Mouse (Mus musculus) left cerebral cortex, postnatal 36 days (tissue): Measurements from ENCODE around the gene Slc7a12. TPM values are rescaled to one million over a fixed set of nuclear protein-coding genes. Genes with fewer than 3 reads are reported as not detected.

Experiments
- DNase-seq, 2 experiments: peaks; one replicate each; pipeline ENCODE4 v3.0.0; 2021 to 2022; ENCODE audit warnings: low spot score in 2 of 2, mixed read lengths in 1 of 2
- intact Hi-C: fragments of 180-260 bp; cut with DNase I; formaldehyde crosslinking; loops from one replicate; pipeline ENCODE4 v1.15.1; 2025
- total RNA-seq, 2 experiments: library from RNA; stranded (reverse); gene quantifications; 2 replicates each; pipeline ENCODE4 v1.2.3; 2021

Gene Slc7a12
- total RNA-seq: not detected

- intact Hi-C loops: no loop called here
- no peak for DNase-seq
Measured at GRCm38 (mm10) chr3:14480397-14480796, at the start of gene Slc7a12. TSS of gene Slc7a12 (plus strand) at chr3:14480697.

- DNase-seq: no peak
- intact Hi-C loops: no loop called here
Measured at GRCm38 (mm10) chr3:14432381-14432780, 48.1 kb upstream of the Slc7a12 start.

- intact Hi-C loops: no loop called here
Measured at GRCm38 (mm10) chr3:14446015-14446414, 34.5 kb upstream of the Slc7a12 start.

GRCm38 (mm10) chr3:14446691-14447090, 33.8 kb upstream of the Slc7a12 start:
- intact Hi-C loops: no loop called here
- DNase-seq: no peak

More at GRCm38 (mm10) chr3:14446015-14446414, 34.5 kb upstream of the Slc7a12 start:
- no peak for DNase-seq

Other genes starting within 250 kb of the Slc7a12 start
- gene 1810022K09Rik, start 130.6 kb downstream of the Slc7a12 start, total RNA-seq: 10 to 100 TPM; 76.4 to 84.5 TPM
- under 1 TPM; 0.62 to 0.72 TPM for gene Car13, start 161.0 kb downstream of the Slc7a12 start, total RNA-seq